Mouse (Mus musculus): ENCODE measurements around the gene Mdh1.
"Not testable (repeated sequence)": the region's sequence is repeated elsewhere in the genome, so short reads cannot be mapped to it uniquely, and the experiment has no call there.

DNA sequence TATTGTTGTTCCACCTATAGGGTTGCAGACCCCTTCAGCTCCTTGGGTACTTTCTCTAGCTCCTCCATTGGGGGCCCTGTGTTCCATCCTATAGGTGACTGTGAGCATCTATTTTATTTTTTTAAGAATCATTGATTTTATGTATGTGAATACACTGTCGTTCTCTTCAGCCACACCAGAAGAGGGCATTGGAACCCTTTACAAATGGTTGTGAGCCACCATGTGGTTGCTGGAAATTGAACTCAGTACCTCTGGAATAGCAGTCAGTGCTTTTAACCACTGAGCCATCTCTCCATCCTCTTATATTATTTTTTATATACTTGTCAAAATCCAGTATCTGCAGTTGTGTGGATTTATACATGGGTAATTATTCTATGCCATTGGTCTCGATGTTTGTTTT lies 41.3 kb downstream of the Mdh1 start:
- not testable (repeated sequence) for TF ChIP-seq CTCF (IDR thresholded peaks at IDR 0.05; ENCODE audit: insufficient read depth, low read length); POLR2A (IDR thresholded peaks at IDR 0.05; ENCODE audit: borderline replicate concordance, extremely low read depth, low read depth, low read length)
